Mouse (Mus musculus) liver, postnatal 0 days (tissue): ENCODE data around the gene Zcchc2. TPM values are rescaled to one million over a fixed set of nuclear protein-coding genes. Genes with fewer than 3 reads are reported as not detected.
A peak's percentile ranks its signal among the peaks of the same experiment; 100 is the strongest.

Source experiments
- ATAC-seq: fragments of 200-750 bp; cut with Nextera tagmentation; 2 replicates; pipeline ENCODE4 v1.8.0; 2017; ENCODE audit warnings: mild to moderate bottlenecking, moderate library complexity
- DNase-seq: peaks from one replicate; pipeline ENCODE4 v3.0.0-alpha.2; 2016
- H3K27ac ChIP-seq: fragments of 300-500 bp; sonication (generic); 2 replicates; pipeline ENCODE4 v1.5.1; 2014; ENCODE audit warnings: antibody characterized with exemption, moderate library complexity, mild to moderate bottlenecking, low read depth
- H3K27me3 ChIP-seq: fragments of 300-500 bp; sonication (generic); 2 replicates; pipeline ENCODE4 v1.6.1; 2014; ENCODE audit warnings: low read length, control low read depth, mixed read lengths; ENCODE audit not compliant: insufficient read depth
- H3K36me3 ChIP-seq: fragments of 300-500 bp; sonication (generic); replicated peaks from 2 replicates; pipeline ENCODE4 v1.6.1; 2014; ENCODE audit warnings: mild to moderate bottlenecking, control low read depth, low read length, moderate library complexity, mixed read lengths; ENCODE audit not compliant: insufficient read depth
- H3K4me1 ChIP-seq: fragments of 300-500 bp; sonication (generic); 2 replicates; pipeline ENCODE4 v1.6.1; 2014; ENCODE audit warnings: antibody characterized with exemption, mild to moderate bottlenecking, control low read depth; ENCODE audit not compliant: insufficient read depth
- H3K4me2 ChIP-seq: fragments of 300-500 bp; sonication (generic); 2 replicates; pipeline ENCODE4 v1.6.1; 2014; ENCODE audit warnings: low read depth, mild to moderate bottlenecking, low read length, moderate library complexity, mixed read lengths
- H3K4me3 ChIP-seq: fragments of 300-500 bp; sonication (generic); 2 replicates; pipeline ENCODE4 v1.5.1; 2014; ENCODE audit warnings: low read depth, low read length
- H3K9ac ChIP-seq: fragments of 300-500 bp; sonication (generic); replicated peaks from 2 replicates; pipeline ENCODE4 v1.6.1; 2014; ENCODE audit warnings: mild to moderate bottlenecking, moderate library complexity
- H3K9me3 ChIP-seq: fragments of 300-500 bp; sonication (generic); 2 replicates; pipeline ENCODE4 v1.6.1; 2016; ENCODE audit warnings: mild to moderate bottlenecking, control low read depth, low read length, mixed read lengths
- CTCF ChIP-seq: sonication (generic); IDR thresholded peaks from 2 replicates; pipeline ENCODE4 v1.5.1; 2016; ENCODE audit warnings: antibody characterized with exemption, low read depth
- EP300 ChIP-seq: IDR thresholded peaks from 2 replicates; pipeline ENCODE4 v1.6.1; 2016; ENCODE audit warnings: antibody characterized with exemption, low read depth, mild to moderate bottlenecking
- WGBS: fragments of 180-500 bp; shearing (Covaris S2); extraction: QIAGEN DNeasy Blood & Tissue Kit; methylation state at CpG from one replicate; pipeline ENCODE4 v1.1.7; 2014; ENCODE audit not compliant: insufficient replicate concordance; 5-methylcytosine and 5-hydroxymethylcytosine counted together
- polyA plus RNA-seq: library from polyadenylated mRNA; unstranded; fragments of >200 nt; fragmentation: Nextera tagmentation; extraction: Ambion mirVana; gene quantifications from 2 replicates; pipeline ENCODE4 v1.2.1, GENCODE M21; 2015

Gene Zcchc2
- polyA plus RNA-seq, 1 experiment from 2014 or later: 1.4 TPM

GRCm38 (mm10) chr1:105971490-105972170, 18.6 kb upstream of the Zcchc2 start:
- Histone ChIP-seq H3K9me3 (no peaks in the 10 kb centered on the region), H3K9ac (peak overlapping the region; percentile 62), H3K4me2 (peak overlapping the region; percentile 72), H3K27ac (peak overlapping the region; percentile 87), H3K4me1 (peaks cover 23% of the 10 kb centered on the region), H3K27me3 (no peaks in the 10 kb centered on the region), H3K4me3 (peak overlapping the region; percentile 42), H3K36me3 (no peaks in the 10 kb centered on the region)
- DNase-seq (peak; percentile 47), ATAC-seq (peak; percentile 68)
- WGBS: 14% methylated on average over 10 of the region's 10 CpGs
- TF ChIP-seq EP300 (0 out of 2 replicates have a peak, but pooled peaks have one; percentile 5), CTCF (no peak)

- DNase-seq (no peak), ATAC-seq (no peak)
- Histone ChIP-seq H3K4me2 (no peak overlapping the region), H3K27ac (no peak overlapping the region; the same call in 1 of the 2 replicates), H3K27me3 (no peaks in the 10 kb centered on the region), H3K9ac (no peak overlapping the region), H3K9me3 (no peaks in the 10 kb centered on the region), H3K4me3 (no peak overlapping the region), H3K36me3 (no peaks in the 10 kb centered on the region), H3K4me1 (peaks cover 27% of the 10 kb centered on the region)
- WGBS: 35% methylated on average over 2 of the region's 2 CpGs
- TF ChIP-seq EP300: no peak
- no peak for TF ChIP-seq CTCF
Observed at GRCm38 (mm10) chr1:105974023-105974422, 16.2 kb upstream of the Zcchc2 start.

GRCm38 (mm10) chr1:105977446-105978094, 12.6 kb upstream of the Zcchc2 start:
- Histone ChIP-seq H3K27me3 (no peaks in the 10 kb centered on the region), H3K4me1 (peaks cover 23% of the 10 kb centered on the region), H3K4me2 (no peak overlapping the region), H3K9ac (no peak overlapping the region), H3K4me3 (no peak overlapping the region), H3K9me3 (no peaks in the 10 kb centered on the region), H3K36me3 (no peaks in the 10 kb centered on the region; the same call in 1 of the 2 replicates), H3K27ac (peak overlapping the region; percentile 82)
- WGBS: 65% methylated on average over 7 of the region's 7 CpGs
- DNase-seq: no peak
- peak; percentile 88 for ATAC-seq
- no peak for TF ChIP-seq CTCF
- no peak for TF ChIP-seq EP300

- Histone ChIP-seq H3K4me2 (peak overlapping the region; percentile 43), H3K9ac (no peak overlapping the region), H3K4me3 (no peak overlapping the region), H3K27ac (peak overlapping the region; percentile 91), H3K36me3 (no peaks in the 10 kb centered on the region; the same call in 1 of the 2 replicates), H3K4me1 (peaks cover 13% of the 10 kb centered on the region), H3K9me3 (no peaks in the 10 kb centered on the region), H3K27me3 (no peaks in the 10 kb centered on the region)
- ATAC-seq: peak; percentile 47
- no peak for TF ChIP-seq CTCF
- TF ChIP-seq EP300: no peak
- DNase-seq: peak; percentile 31
- 26% methylated on average over 6 of the region's 6 CpGs for WGBS
Observed at GRCm38 (mm10) chr1:105980849-105981610, 9.2 kb upstream of the Zcchc2 start.

- H3K4me1 ChIP-seq: peaks cover 14% of the 10 kb centered on the region
- H3K27ac ChIP-seq: no peak overlapping the region
- WGBS: 72% methylated on average over 6 of the region's 6 CpGs
- H3K9ac ChIP-seq: no peak overlapping the region
- no peak for ATAC-seq
- peaks cover 2% of the 10 kb centered on the region; the same call in 1 of the 2 replicates for H3K36me3 ChIP-seq
- no peak overlapping the region for H3K4me2 ChIP-seq
- no peak overlapping the region for H3K4me3 ChIP-seq
- H3K27me3 ChIP-seq: no peaks in the 10 kb centered on the region
- no peak for TF ChIP-seq CTCF
- TF ChIP-seq EP300: no peak
- DNase-seq: no peak
- no peaks in the 10 kb centered on the region for H3K9me3 ChIP-seq
Observed at GRCm38 (mm10) chr1:105982496-105983364, 7.5 kb upstream of the Zcchc2 start.
